Mouse (Mus musculus): ENCODE results near the gene Stac. TPM values are rescaled to one million over a fixed set of nuclear protein-coding genes. Genes with fewer than 3 reads are reported as not detected.

Stac gene
- total RNA-seq, 2 experiments from 2014 or later: 0.77 to 1.2 TPM

GRCm38 (mm10) chr9:111523871-111524270 lies 166.3 kb downstream of the Stac start:
- intact Hi-C loops (cut with DNase I): no loop called here

GRCm38 (mm10) chr9:111523111-111523510 lies 167.0 kb downstream of the Stac start:
- intact Hi-C loops (cut with DNase I): no loop called here
- DNase-seq: no peak

More at GRCm38 (mm10) chr9:111523871-111524270, 166.3 kb downstream of the Stac start:
- DNase-seq: no peak

GRCm38 (mm10) chr9:111522226-111522625 lies 167.9 kb downstream of the Stac start:
- intact Hi-C loops (cut with DNase I): no loop called here
- no peak for DNase-seq

GRCm38 (mm10) chr9:111515536-111515935 lies 174.6 kb downstream of the Stac start:
- DNase-seq: no peak
- intact Hi-C loops (cut with DNase I): no loop called here

GRCm38 (mm10) chr9:111514586-111515473 lies 175.3 kb downstream of the Stac start:
- intact Hi-C loops (cut with DNase I): no loop called here
- DNase-seq: no peak

Data from heart, postnatal 10 days (tissue).